Mouse (Mus musculus) hindbrain, embryonic 13.5 days (tissue): Measurements from ENCODE around the gene Ccnd1. TPM values are rescaled to one million over a fixed set of nuclear protein-coding genes. Genes with fewer than 3 reads are reported as not detected.
"Not testable (repeated sequence)": the region's sequence is repeated elsewhere in the genome, so short reads cannot be mapped to it uniquely, and the experiment has no call there.

ENCODE experiments used
- ATAC-seq: fragments of 200-750 bp; cut with Nextera tagmentation; 2 replicates; pipeline ENCODE4 v1.8.0; 2017; ENCODE audit warnings: moderate TSS enrichment; ENCODE audit not compliant: low FRiP score
- H3K27ac ChIP-seq: fragments of 300-500 bp; sonication (generic); 2 replicates; pipeline ENCODE4 v1.5.1; 2015; ENCODE audit warnings: inconsistent platforms, mild to moderate bottlenecking, moderate library complexity
- H3K27me3 ChIP-seq: fragments of 300-500 bp; sonication (generic); 2 replicates; pipeline ENCODE4 v1.6.1; 2015; ENCODE audit warnings: mild to moderate bottlenecking, inconsistent platforms
- H3K36me3 ChIP-seq: fragments of 300-500 bp; sonication (generic); 2 replicates; pipeline ENCODE4 v1.6.1; 2015; ENCODE audit warnings: mild to moderate bottlenecking, inconsistent platforms
- H3K4me1 ChIP-seq: fragments of 300-500 bp; sonication (generic); replicated peaks from 2 replicates; pipeline ENCODE4 v1.6.1; 2015; ENCODE audit warnings: inconsistent platforms
- H3K4me2 ChIP-seq: fragments of 300-500 bp; sonication (generic); 2 replicates; pipeline ENCODE4 v1.6.1; 2015; ENCODE audit warnings: inconsistent platforms, mild to moderate bottlenecking, moderate library complexity
- H3K4me3 ChIP-seq: fragments of 300-500 bp; sonication (generic); 2 replicates; pipeline ENCODE4 v1.5.1; 2015; ENCODE audit warnings: mild to moderate bottlenecking, inconsistent platforms
- H3K9ac ChIP-seq: fragments of 300-500 bp; sonication (generic); 2 replicates; pipeline ENCODE4 v1.6.1; 2015; ENCODE audit warnings: mild to moderate bottlenecking, inconsistent platforms
- H3K9me3 ChIP-seq: fragments of 300-500 bp; sonication (generic); 2 replicates; pipeline ENCODE4 v1.6.1; 2016; ENCODE audit warnings: inconsistent platforms
- WGBS: fragments of 180-500 bp; shearing (Covaris S2); methylation state at CpG from one replicate; pipeline ENCODE4 v1.1.7; 2015; 5-methylcytosine and 5-hydroxymethylcytosine counted together
- polyA plus RNA-seq: library from polyadenylated mRNA; unstranded; fragments of >200 nt; fragmentation: Nextera tagmentation; extraction: Ambion mirVana; gene quantifications from 2 replicates; pipeline ENCODE4 v1.2.1, GENCODE M21; 2015

The Ccnd1 gene
- polyA plus RNA-seq, 1 experiment from 2014 or later: 54.9 TPM

GRCm38 (mm10) chr7:144918823-144919222 lies 20.9 kb downstream of the Ccnd1 start:
- Histone ChIP-seq H3K9me3 (no peaks in the 10 kb centered on the region), H3K4me3 (no peak overlapping the region), H3K36me3 (peaks cover 66% of the 10 kb centered on the region), H3K27ac (no peak overlapping the region), H3K9ac (no peak overlapping the region), H3K4me2 (no peak overlapping the region), H3K4me1 (peaks cover 17% of the 10 kb centered on the region), H3K27me3 (peaks cover 3% of the 10 kb centered on the region; the same call in 1 of the 2 replicates)
- WGBS: 75% methylated on average over 1 of the region's 1 CpGs
- no peak for ATAC-seq

GRCm38 (mm10) chr7:144914948-144915750 lies 24.6 kb downstream of the Ccnd1 start, which contains the start of gene LTO1:
LTO1 (plus strand) TSS chr7:144915100.
- peak; percentile 93 for ATAC-seq
- Histone ChIP-seq H3K9ac (peak within 1 kb of the TSS; percentile 90), H3K9me3 (no peaks in the 10 kb centered on the region), H3K4me1 (peaks cover 17% of the 10 kb centered on the region), H3K27me3 (peaks cover 3% of the 10 kb centered on the region; the same call in 1 of the 2 replicates), H3K27ac (peak within 1 kb of the TSS; percentile 92), H3K4me3 (peak within 1 kb of the TSS; percentile 84), H3K4me2 (peak within 1 kb of the TSS; percentile 94), H3K36me3 (peaks cover 36% of the 10 kb centered on the region)
- WGBS: under 1% methylated on average over 55 of the region's 55 CpGs

- Histone ChIP-seq H3K4me1 (peaks cover 17% of the 10 kb centered on the region), H3K9ac (peak overlapping the region; percentile 90), H3K27ac (peak overlapping the region; percentile 92), H3K27me3 (peaks cover 3% of the 10 kb centered on the region; the same call in 1 of the 2 replicates), H3K4me2 (peak overlapping the region; percentile 94), H3K9me3 (no peaks in the 10 kb centered on the region), H3K36me3 (peaks cover 28% of the 10 kb centered on the region), H3K4me3 (peak overlapping the region; percentile 84)
- WGBS: 8% methylated on average over 17 of the region's 17 CpGs
- peak; percentile 93 for ATAC-seq
Observed at GRCm38 (mm10) chr7:144914296-144914947, 25.3 kb downstream of the Ccnd1 start.

- Histone ChIP-seq H3K9me3 (no peaks in the 10 kb centered on the region), H3K4me2 (no peak overlapping the region), H3K27me3 (peaks cover 6% of the 10 kb centered on the region; the same call in 1 of the 2 replicates), H3K27ac (no peak overlapping the region), H3K4me1 (peaks cover 17% of the 10 kb centered on the region), H3K36me3 (peaks cover 14% of the 10 kb centered on the region), H3K9ac (no peak overlapping the region), H3K4me3 (no peak overlapping the region)
- WGBS: 52% methylated on average over 4 of the region's 4 CpGs
- ATAC-seq: no peak
Observed at GRCm38 (mm10) chr7:144912897-144913296, 26.8 kb downstream of the Ccnd1 start.

- H3K9ac ChIP-seq: no peak overlapping the region
- peaks cover 12% of the 10 kb centered on the region for H3K4me1 ChIP-seq
- no peak overlapping the region for H3K4me2 ChIP-seq
- H3K27me3 ChIP-seq: peaks cover 10% of the 10 kb centered on the region; the same call in 1 of the 2 replicates
- no peak for ATAC-seq
- no peak overlapping the region for H3K27ac ChIP-seq
- 85% methylated on average over 1 of the region's 1 CpGs for WGBS
- H3K9me3 ChIP-seq: no peaks in the 10 kb centered on the region
- H3K36me3 ChIP-seq: no peaks in the 10 kb centered on the region
- H3K4me3 ChIP-seq: no peak overlapping the region
Observed at GRCm38 (mm10) chr7:144911121-144911520, 28.6 kb downstream of the Ccnd1 start.

GRCm38 (mm10) chr7:144908705-144909104 lies 31.0 kb downstream of the Ccnd1 start:
- Histone ChIP-seq H3K27me3 (peaks cover 10% of the 10 kb centered on the region; the same call in 1 of the 2 replicates), H3K36me3 (no peaks in the 10 kb centered on the region), H3K4me1 (peaks cover 3% of the 10 kb centered on the region), H3K4me3 (no peak overlapping the region), H3K9ac (no peak overlapping the region), H3K4me2 (no peak overlapping the region), H3K27ac (no peak overlapping the region), H3K9me3 (no peaks in the 10 kb centered on the region; the same call in 1 of the 2 replicates)
- WGBS: 29% methylated on average over 7 of the region's 7 CpGs
- 0 out of 2 replicates have a peak, but pooled peaks have one; percentile 55 for ATAC-seq

GRCm38 (mm10) chr7:144907793-144908192 lies 31.9 kb downstream of the Ccnd1 start:
- no peaks in the 10 kb centered on the region; the same call in 1 of the 2 replicates for H3K9me3 ChIP-seq
- 15% methylated on average over 8 of the region's 8 CpGs for WGBS
- ATAC-seq: no peak

GRCm38 (mm10) chr7:144906708-144907397 lies 32.9 kb downstream of the Ccnd1 start:
- no peaks in the 10 kb centered on the region for H3K36me3 ChIP-seq
- WGBS: 11% methylated on average over 28 of the region's 28 CpGs
- H3K9ac ChIP-seq: peak overlapping the region; percentile 64
- no peak overlapping the region for H3K27ac ChIP-seq
- no peaks in the 10 kb centered on the region; the same call in 1 of the 2 replicates for H3K9me3 ChIP-seq
- ATAC-seq: no peak
- H3K27me3 ChIP-seq: peaks cover 10% of the 10 kb centered on the region; the same call in 1 of the 2 replicates
- peaks cover 3% of the 10 kb centered on the region for H3K4me1 ChIP-seq
- H3K4me2 ChIP-seq: peak overlapping the region; percentile 46
- no peak overlapping the region; the same call in 1 of the 2 replicates for H3K4me3 ChIP-seq

More at GRCm38 (mm10) chr7:144907793-144908192, 31.9 kb downstream of the Ccnd1 start:
- Histone ChIP-seq H3K27ac (no peak overlapping the region), H3K36me3 (no peaks in the 10 kb centered on the region), H3K4me3 (no peak overlapping the region), H3K4me2 (no peak overlapping the region), H3K4me1 (peaks cover 3% of the 10 kb centered on the region), H3K27me3 (peaks cover 10% of the 10 kb centered on the region; the same call in 1 of the 2 replicates), H3K9ac (no peak overlapping the region)

GRCm38 (mm10) chr7:144905514-144905913 lies 34.2 kb downstream of the Ccnd1 start:
- H3K27me3 ChIP-seq: peaks cover 10% of the 10 kb centered on the region; the same call in 1 of the 2 replicates
- not testable (repeated sequence) for H3K4me2 ChIP-seq, H3K4me1 ChIP-seq, H3K4me3 ChIP-seq, H3K36me3 ChIP-seq, ATAC-seq, H3K27ac ChIP-seq, H3K9ac ChIP-seq, H3K9me3 ChIP-seq
- WGBS: 96% methylated on average over 3 of the region's 3 CpGs

- no peak for ATAC-seq
- Histone ChIP-seq H3K4me3 (peak overlapping the region; percentile 50), H3K36me3 (no peaks in the 10 kb centered on the region), H3K9ac (peak overlapping the region; percentile 7; the same call in 1 of the 2 replicates), H3K4me1 (peaks cover 39% of the 10 kb centered on the region), H3K27me3 (peaks cover 54% of the 10 kb centered on the region), H3K27ac (no peak overlapping the region), H3K9me3 (no peaks in the 10 kb centered on the region), H3K4me2 (peak overlapping the region; percentile 81)
- 29% methylated on average over 6 of the region's 6 CpGs for WGBS
Observed at GRCm38 (mm10) chr7:144898506-144898905, 41.2 kb downstream of the Ccnd1 start.

- ATAC-seq: peak; percentile 25
- Histone ChIP-seq H3K27ac (peak within 1 kb of the TSS; percentile 76), H3K4me1 (peaks cover 39% of the 10 kb centered on the region), H3K4me3 (peak within 1 kb of the TSS; percentile 50), H3K36me3 (no peaks in the 10 kb centered on the region), H3K27me3 (peaks cover 68% of the 10 kb centered on the region), H3K9ac (peak within 1 kb of the TSS; percentile 72), H3K9me3 (no peaks in the 10 kb centered on the region), H3K4me2 (peak within 1 kb of the TSS; percentile 81)
- WGBS: under 1% methylated on average over 65 of the region's 65 CpGs
Observed at GRCm38 (mm10) chr7:144896294-144897218, 43.2 kb downstream of the Ccnd1 start, which contains the start of gene Fgf15. Fgf15 (plus strand) TSS chr7:144896531.
